Mouse (Mus musculus): Measurements from ENCODE around the gene Mfsd5. TPM values are rescaled to one million over a fixed set of nuclear protein-coding genes. Genes with fewer than 3 reads are reported as not detected.

Mfsd5 gene
- polyA plus RNA-seq, 1 experiment from 2014 or later, result 88.6 TPM

DNA sequence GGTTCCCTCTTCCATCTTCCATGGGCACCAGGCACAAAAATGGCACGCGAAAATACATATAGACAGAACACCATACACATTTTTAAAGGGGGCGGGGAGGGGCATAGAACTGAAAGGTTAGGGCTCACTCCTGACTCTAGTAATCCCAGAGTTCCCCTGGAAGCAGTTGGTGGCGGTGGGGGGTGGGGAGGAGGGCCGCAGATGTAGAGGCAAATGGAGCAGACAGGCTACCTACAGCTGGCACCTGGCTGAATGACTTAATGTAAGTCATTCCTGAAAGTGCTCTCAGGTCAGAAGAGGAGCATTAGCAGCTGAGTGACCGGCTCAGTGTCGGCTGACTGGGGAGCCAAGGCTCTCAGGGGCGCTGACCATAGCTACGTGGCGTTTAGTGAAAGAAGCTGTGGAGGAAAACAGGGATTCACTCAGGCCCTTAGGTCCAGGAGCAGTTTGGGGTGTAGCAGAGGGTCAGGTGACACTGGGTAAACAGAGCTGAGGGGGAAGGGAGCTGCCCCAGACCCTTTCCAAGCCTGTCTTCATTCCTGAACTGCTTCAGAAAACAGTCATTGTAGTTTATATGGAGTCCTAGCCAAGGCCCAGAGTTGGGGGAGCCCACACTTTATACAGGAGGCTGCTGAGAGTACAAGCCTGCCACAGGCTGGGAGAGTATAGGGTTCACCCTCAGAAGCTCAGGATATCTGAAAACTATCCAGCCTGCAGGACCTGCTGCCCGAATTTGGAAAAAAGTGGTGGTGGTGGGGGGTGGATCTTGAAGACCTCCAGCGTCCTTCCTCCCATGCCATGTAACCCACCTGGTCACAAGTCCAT, 36.6 kb upstream of the Mfsd5 start:
- ATAC-seq (ENCODE audit: insufficient number of reproducible peaks, low FRiP score, low TSS enrichment, low read depth), result no peak
- H3K4me1 ChIP-seq, result peaks cover 43% of the 10 kb centered on the region
- H3K27me3 ChIP-seq, result no peaks in the 10 kb centered on the region
- peak overlapping the region; percentile 96 for H3K27ac ChIP-seq (replicated peaks)
- no peaks in the 10 kb centered on the region for H3K9me3 ChIP-seq (replicated peaks)
- H3K9ac ChIP-seq, result no peak overlapping the region
- H3K4me3 ChIP-seq (replicated peaks), result peak overlapping the region; percentile 50; the same call in 1 of the 2 replicates
- WGBS, result 41% methylated on average over 12 of the region's 12 CpGs
- H3K4me2 ChIP-seq (replicated peaks), result peak overlapping the region; percentile 76
- peaks cover 40% of the 10 kb centered on the region for H3K36me3 ChIP-seq

DNA sequence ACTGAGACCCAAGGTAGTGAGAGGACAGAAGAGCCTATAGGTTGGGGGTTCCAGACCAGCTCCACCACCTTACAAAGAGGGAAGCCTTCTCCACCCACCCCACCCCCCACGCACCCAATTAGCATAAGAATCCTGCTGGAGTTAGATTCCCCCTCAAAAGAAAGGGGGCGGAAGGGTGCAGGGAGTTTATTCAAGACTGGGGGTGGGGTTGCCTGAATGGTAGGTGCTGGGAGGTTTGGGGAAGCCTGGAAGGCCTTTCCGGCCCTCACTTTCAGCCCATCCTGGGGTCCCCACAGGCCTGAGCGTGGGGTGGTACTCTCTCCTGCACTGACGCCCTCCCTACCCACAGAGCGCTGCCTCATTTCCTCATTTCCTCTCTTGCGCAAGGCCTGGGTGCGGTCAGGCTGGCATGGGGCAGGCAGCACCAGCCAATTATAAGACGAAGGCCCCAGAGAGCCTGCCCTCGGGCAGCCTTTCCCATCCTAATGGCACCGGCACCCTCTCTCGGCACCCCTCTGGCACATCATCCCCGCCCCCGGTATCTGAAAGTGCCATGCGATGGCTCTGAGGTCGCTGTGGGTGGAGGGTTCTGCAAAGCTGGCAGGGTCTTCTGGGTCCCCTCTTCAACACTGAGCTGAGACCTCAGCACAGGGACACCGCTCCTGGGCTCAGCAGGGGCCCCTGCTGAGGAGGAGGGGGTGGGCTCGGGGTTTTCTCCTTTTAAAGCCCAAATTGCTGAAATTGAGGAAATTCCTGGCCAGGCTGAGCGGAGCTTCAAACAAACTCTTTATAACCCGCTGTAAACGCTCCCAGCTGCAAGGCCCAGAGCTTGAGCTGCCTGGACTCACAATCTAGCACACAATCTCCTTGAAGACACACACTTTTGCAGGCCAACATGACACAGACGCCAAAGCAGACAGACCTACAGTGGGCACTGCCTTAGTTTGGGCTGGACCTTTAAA, 35.7 kb upstream of the Mfsd5 start:
- H3K27me3 ChIP-seq, result no peaks in the 10 kb centered on the region
- peak overlapping the region; percentile 96 for H3K27ac ChIP-seq (replicated peaks)
- ATAC-seq (ENCODE audit: insufficient number of reproducible peaks, low FRiP score, low TSS enrichment, low read depth), result no peak
- 5% methylated on average over 22 of the region's 22 CpGs for WGBS
- H3K9me3 ChIP-seq (replicated peaks), result no peaks in the 10 kb centered on the region
- H3K4me2 ChIP-seq (replicated peaks), result peak overlapping the region; percentile 76
- peaks cover 46% of the 10 kb centered on the region for H3K4me1 ChIP-seq
- H3K9ac ChIP-seq, result peak overlapping the region; percentile 28; the same call in 1 of the 2 replicates
- H3K36me3 ChIP-seq, result peaks cover 33% of the 10 kb centered on the region
- H3K4me3 ChIP-seq (replicated peaks), result peak overlapping the region; percentile 50

DNA sequence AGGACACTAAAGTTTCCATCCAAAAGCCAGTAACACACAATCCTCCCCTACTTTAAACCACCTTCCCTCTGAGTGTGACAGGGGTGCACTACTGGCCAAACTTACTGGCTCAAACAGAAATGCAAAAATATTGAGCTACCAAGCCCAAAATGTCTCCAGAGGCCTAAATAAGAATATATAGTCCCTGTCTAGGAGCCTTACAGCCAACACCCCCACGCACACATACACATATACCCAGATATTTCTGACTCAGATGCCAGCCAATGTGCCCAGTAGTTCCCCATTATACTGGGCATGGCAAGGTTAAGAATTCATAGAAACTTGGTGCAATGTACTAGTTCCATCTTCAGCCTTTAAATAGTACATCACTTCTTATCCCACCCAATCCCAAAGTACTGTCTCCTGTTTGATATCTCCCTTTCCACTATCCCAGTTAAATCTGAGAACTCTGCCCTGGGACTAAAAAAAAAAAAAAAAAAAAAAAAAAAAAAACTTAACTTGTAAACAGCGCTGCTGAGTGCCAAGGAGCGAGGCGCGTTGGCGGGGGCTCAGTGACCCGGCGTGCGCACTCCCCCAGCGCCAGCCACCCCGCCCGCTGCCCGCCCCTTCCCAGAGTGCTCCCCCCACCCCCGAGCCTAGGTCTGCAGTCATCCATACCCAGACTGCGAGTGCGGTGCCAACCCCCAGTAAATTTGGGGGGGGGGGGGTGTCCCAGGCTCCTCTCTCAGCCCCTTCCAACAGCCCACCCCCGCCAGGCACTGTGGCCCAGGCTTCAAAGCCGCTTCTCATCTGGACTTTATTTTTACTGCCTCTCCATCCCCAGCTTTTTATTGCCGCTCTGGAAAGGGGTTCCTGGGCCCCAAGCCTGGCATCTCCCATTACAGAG, 34.7 kb upstream of the Mfsd5 start:
- no peak for ATAC-seq (ENCODE audit: insufficient number of reproducible peaks, low FRiP score, low TSS enrichment, low read depth)
- 1% methylated on average over 19 of the region's 19 CpGs for WGBS
- H3K4me1 ChIP-seq, result peaks cover 57% of the 10 kb centered on the region

GRCm38 (mm10) chr15:102245461-102245881, 33.8 kb upstream of the Mfsd5 start:
- Histone ChIP-seq H3K27me3 (no peaks in the 10 kb centered on the region), H3K36me3 (peaks cover 18% of the 10 kb centered on the region), H3K4me2 (replicated peaks) (peak overlapping the region; percentile 76), H3K4me3 (replicated peaks) (peak overlapping the region; percentile 50), H3K9me3 (replicated peaks) (no peaks in the 10 kb centered on the region), H3K4me1 (peaks cover 66% of the 10 kb centered on the region), H3K9ac (peak overlapping the region; percentile 26), H3K27ac (replicated peaks) (peak overlapping the region; percentile 96)
- ATAC-seq (ENCODE audit: insufficient number of reproducible peaks, low FRiP score, low TSS enrichment, low read depth), result no peak
- WGBS, result 2% methylated on average over 14 of the region's 14 CpGs

More for the DNA sequence above, 34.7 kb upstream of the Mfsd5 start:
- peaks cover 22% of the 10 kb centered on the region for H3K36me3 ChIP-seq
- H3K27ac ChIP-seq (replicated peaks), result peak overlapping the region; percentile 96
- H3K4me2 ChIP-seq (replicated peaks), result peak overlapping the region; percentile 76
- no peaks in the 10 kb centered on the region for H3K9me3 ChIP-seq (replicated peaks)
- H3K27me3 ChIP-seq, result no peaks in the 10 kb centered on the region
- peak overlapping the region; percentile 50 for H3K4me3 ChIP-seq (replicated peaks)
- peak overlapping the region; percentile 28; the same call in 1 of the 2 replicates for H3K9ac ChIP-seq

- peak; percentile 63 for ATAC-seq (ENCODE audit: insufficient number of reproducible peaks, low FRiP score, low TSS enrichment, low read depth)
- H3K4me2 ChIP-seq (replicated peaks), result peak overlapping the region; percentile 76
- WGBS, result under 1% methylated on average over 40 of the region's 44 CpGs
- H3K9ac ChIP-seq, result peak overlapping the region; percentile 26
- H3K27me3 ChIP-seq, result no peaks in the 10 kb centered on the region
- H3K36me3 ChIP-seq, result peaks cover 17% of the 10 kb centered on the region
- peak overlapping the region; percentile 96 for H3K27ac ChIP-seq (replicated peaks)
- H3K4me1 ChIP-seq, result peaks cover 70% of the 10 kb centered on the region
- H3K4me3 ChIP-seq (replicated peaks), result peak overlapping the region; percentile 50
- no peaks in the 10 kb centered on the region for H3K9me3 ChIP-seq (replicated peaks)
These were observed 33.1 kb upstream of the Mfsd5 start for GRCm38 (mm10) chr15:102245891-102246741.

- H3K27ac ChIP-seq (replicated peaks), result peak overlapping the region; percentile 96
- ATAC-seq (ENCODE audit: insufficient number of reproducible peaks, low FRiP score, low TSS enrichment, low read depth), result peak; percentile 73
- peak overlapping the region; percentile 76 for H3K4me2 ChIP-seq (replicated peaks)
- no peaks in the 10 kb centered on the region for H3K9me3 ChIP-seq (replicated peaks)
- peaks cover 17% of the 10 kb centered on the region for H3K36me3 ChIP-seq
- H3K9ac ChIP-seq, result 0 out of 2 replicates have a peak overlapping the region, but pooled peaks have one; percentile 26
- WGBS, result 1% methylated on average over 33 of the region's 35 CpGs
- no peaks in the 10 kb centered on the region for H3K27me3 ChIP-seq
- H3K4me3 ChIP-seq (replicated peaks), result peak overlapping the region; percentile 50
- H3K4me1 ChIP-seq, result peaks cover 77% of the 10 kb centered on the region
These were observed 32.4 kb upstream of the Mfsd5 start for GRCm38 (mm10) chr15:102246866-102247251.

DNA sequence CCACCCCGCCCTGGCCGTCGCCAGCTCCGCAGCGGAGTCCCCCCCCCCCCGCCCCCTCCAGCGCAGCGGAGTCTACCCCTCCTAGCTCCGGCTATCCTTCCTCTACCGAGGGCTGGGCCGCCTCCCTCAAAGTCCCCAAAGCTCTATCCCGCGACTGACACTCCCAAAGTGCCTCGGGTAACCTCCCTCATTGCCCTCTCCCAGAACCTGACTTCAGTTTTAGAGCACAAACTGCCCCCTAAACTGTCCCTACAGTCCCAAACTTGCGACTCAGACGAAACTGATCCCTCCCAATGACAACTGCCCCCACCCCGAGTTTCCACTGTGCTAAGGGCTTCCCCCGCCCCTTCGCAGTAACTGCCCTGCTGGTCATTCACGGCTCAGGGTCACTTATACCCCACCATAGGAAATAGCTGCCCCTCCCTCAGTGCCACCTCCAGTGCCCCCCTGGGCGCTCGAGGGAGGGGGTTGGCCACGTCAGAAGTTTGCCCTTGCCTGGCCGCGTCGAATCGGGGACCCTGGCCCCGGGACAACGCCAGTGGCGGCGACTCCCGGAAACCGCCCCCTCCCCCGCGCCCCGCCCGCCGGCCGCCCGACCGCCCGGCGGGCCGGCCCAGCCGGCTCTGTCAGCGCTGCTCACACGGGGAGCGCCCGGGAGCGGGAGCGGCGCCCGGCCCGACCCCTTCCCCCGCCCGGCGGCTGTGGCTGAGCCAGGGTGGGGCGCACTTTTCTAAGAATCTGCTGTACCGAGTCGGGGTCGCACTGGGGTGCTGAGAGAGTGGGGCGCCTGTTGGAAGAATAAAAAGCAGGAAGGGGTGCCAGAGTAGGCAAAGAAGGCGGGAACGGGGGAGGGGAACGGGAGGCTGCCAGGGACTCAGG, 31.8 kb upstream of the Mfsd5 start:
- Histone ChIP-seq H3K4me3 (replicated peaks) (peak overlapping the region; percentile 50), H3K36me3 (peaks cover 22% of the 10 kb centered on the region), H3K27me3 (no peaks in the 10 kb centered on the region), H3K9ac (peak overlapping the region; percentile 1), H3K4me1 (peaks cover 82% of the 10 kb centered on the region), H3K4me2 (replicated peaks) (peak overlapping the region; percentile 76), H3K27ac (replicated peaks) (peak overlapping the region; percentile 96), H3K9me3 (replicated peaks) (no peaks in the 10 kb centered on the region)
- peak; percentile 71 for ATAC-seq (ENCODE audit: insufficient number of reproducible peaks, low FRiP score, low TSS enrichment, low read depth)
- under 1% methylated on average over 60 of the region's 65 CpGs for WGBS

DNA sequence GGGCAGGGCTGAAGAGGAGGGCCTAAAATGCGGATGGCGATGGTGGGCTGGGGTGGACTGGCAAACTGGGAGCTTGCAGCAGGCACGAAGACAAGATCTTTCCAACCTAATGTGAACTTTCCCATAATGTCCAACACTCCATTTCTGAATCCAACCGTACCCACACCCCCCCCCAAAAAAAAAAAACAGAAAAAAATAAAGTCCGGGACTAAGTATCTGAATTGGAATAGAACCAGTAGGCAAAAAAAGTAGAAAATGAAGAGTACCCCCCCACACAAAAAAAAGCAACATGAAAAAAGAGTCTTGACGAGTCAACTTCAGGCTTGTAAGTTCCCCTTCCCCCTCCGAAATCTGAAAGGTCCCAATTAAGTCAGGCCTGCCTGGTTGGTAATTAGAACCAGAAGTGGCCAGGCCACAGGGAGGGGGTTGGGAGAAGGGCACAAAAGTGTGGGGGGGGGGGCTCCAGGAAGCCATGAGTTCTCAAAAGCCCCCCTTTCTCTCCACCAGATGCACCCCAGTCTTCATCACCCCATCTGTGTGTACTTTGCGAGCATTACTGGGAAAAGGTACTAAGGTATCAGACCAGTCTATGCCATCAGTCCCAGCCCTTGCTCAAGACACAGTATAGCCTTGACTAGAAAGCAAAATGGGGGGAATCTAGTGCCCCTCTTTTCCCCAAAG, 31.0 kb upstream of the Mfsd5 start:
- Histone ChIP-seq H3K27me3 (no peaks in the 10 kb centered on the region), H3K4me3 (replicated peaks) (peak overlapping the region; percentile 50), H3K4me2 (replicated peaks) (peak overlapping the region; percentile 76), H3K4me1 (peaks cover 81% of the 10 kb centered on the region), H3K9ac (peak overlapping the region; percentile 1; the same call in 1 of the 2 replicates), H3K9me3 (replicated peaks) (no peaks in the 10 kb centered on the region), H3K36me3 (peaks cover 28% of the 10 kb centered on the region), H3K27ac (replicated peaks) (peak overlapping the region; percentile 96)
- ATAC-seq (ENCODE audit: insufficient number of reproducible peaks, low FRiP score, low TSS enrichment, low read depth), result no peak
- WGBS, result 5% methylated on average over 8 of the region's 8 CpGs

GRCm38 (mm10) chr15:102248812-102249191, 30.5 kb upstream of the Mfsd5 start:
- Histone ChIP-seq H3K4me1 (peaks cover 81% of the 10 kb centered on the region), H3K27me3 (no peaks in the 10 kb centered on the region), H3K9me3 (replicated peaks) (no peaks in the 10 kb centered on the region), H3K9ac (no peak overlapping the region), H3K36me3 (peaks cover 31% of the 10 kb centered on the region), H3K4me3 (replicated peaks) (peak overlapping the region; percentile 50), H3K27ac (replicated peaks) (peak overlapping the region; percentile 96), H3K4me2 (replicated peaks) (peak overlapping the region; percentile 76)
- 0% methylated on average over 3 of the region's 3 CpGs for WGBS
- ATAC-seq (ENCODE audit: insufficient number of reproducible peaks, low FRiP score, low TSS enrichment, low read depth), result no peak
